Mouse (Mus musculus) spleen, adult 2 months (tissue): ENCODE measurements at regions not wholly inside any gene's neighbourhood (a gene's known extent, or its start where the extent isn't known, plus 50 kb on each side); places are given as distances from the start of the nearest gene placed in this dataset.

ENCODE experiments used
- CTCF ChIP-seq: fragments of 200-500 bp; IDR thresholded peaks from 2 replicates; pipeline ENCODE4 v1.5.1; 2011; ENCODE audit warnings: mild to moderate bottlenecking, inconsistent platforms; ENCODE audit not compliant: insufficient read depth, insufficient read length, insufficient replicate concordance; ENCODE audit errors: extremely low read depth
- POLR2A ChIP-seq: fragments of 200-500 bp; IDR thresholded peaks from 2 replicates; pipeline ENCODE4 v1.6.1; 2011; ENCODE audit warnings: low read depth, low read length, inconsistent platforms

GRCm38 (mm10) chr10:14231464-14231863 lies 265.6 kb downstream of the Hivep2 start:
- TF ChIP-seq POLR2A (no peak), CTCF (no peak)
